Mouse (Mus musculus) embryonic facial prominence, embryonic 10.5 days (tissue): ENCODE measurements around the gene Tbxa2r. TPM values are rescaled to one million over a fixed set of nuclear protein-coding genes. Genes with fewer than 3 reads are reported as not detected.

Source experiments
- DNase-seq: peaks from one replicate; pipeline ENCODE4 v3.0.0-alpha.2; 2017; ENCODE audit warnings: low spot score
- H3K27ac ChIP-seq: fragments of 300-500 bp; sonication (generic); replicated peaks from 2 replicates; pipeline ENCODE4 v1.5.1; 2016; ENCODE audit warnings: mild to moderate bottlenecking
- H3K27me3 ChIP-seq: fragments of 300-500 bp; sonication (generic); replicated peaks from 2 replicates; pipeline ENCODE4 v1.6.1; 2016; ENCODE audit warnings: low read depth, mild to moderate bottlenecking; ENCODE audit not compliant: poor library complexity, severe bottlenecking
- H3K36me3 ChIP-seq: fragments of 300-500 bp; sonication (generic); replicated peaks from 2 replicates; pipeline ENCODE4 v1.6.1; 2016; ENCODE audit warnings: mild to moderate bottlenecking, moderate library complexity
- H3K4me1 ChIP-seq: fragments of 300-500 bp; sonication (generic); 2 replicates; pipeline ENCODE4 v1.6.1; 2016
- H3K4me3 ChIP-seq: fragments of 300-500 bp; sonication (generic); 2 replicates; pipeline ENCODE4 v1.5.1; 2016; ENCODE audit warnings: mild to moderate bottlenecking, moderate library complexity
- H3K9me3 ChIP-seq: fragments of 300-500 bp; sonication (generic); 2 replicates; pipeline ENCODE4 v1.6.1; 2016; ENCODE audit warnings: mild to moderate bottlenecking
- WGBS: fragments of 180-500 bp; shearing (Covaris S2); methylation state at CpG from one replicate; pipeline ENCODE4 v1.1.7; 2016; 5-methylcytosine and 5-hydroxymethylcytosine counted together
- polyA plus RNA-seq: library from polyadenylated mRNA; unstranded; fragments of >200 nt; fragmentation: Nextera tagmentation; extraction: Ambion mirVana; gene quantifications from 2 replicates; pipeline ENCODE4 v1.2.1, GENCODE M21; 2016

Tbxa2r gene
- polyA plus RNA-seq = 3.1 and 3.6 TPM in 2 replicates

DNA sequence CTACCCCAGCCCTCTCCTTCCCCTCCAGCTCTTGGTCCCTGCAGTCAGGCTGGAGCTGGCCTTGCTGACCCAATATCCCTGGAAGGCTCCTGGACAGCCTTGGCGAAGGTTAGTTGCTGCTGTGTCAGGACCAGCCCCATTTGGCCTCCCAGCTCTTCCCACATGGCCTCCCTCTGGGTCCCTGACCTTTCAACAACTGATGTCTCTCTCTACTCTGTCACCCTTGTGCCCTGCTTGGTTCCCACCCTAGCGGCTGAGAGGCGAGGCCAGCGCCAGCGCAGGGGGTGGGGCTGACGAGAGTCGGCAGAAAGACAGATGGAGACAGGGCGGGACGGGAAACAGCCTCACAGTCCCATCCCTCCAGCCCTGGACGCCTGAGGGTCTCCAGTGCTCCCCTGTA, at the start of gene Tbxa2r:
TSS of gene Tbxa2r (plus strand) at position 346 of the 400 bp plus-strand sequence.
- Histone ChIP-seq H3K27me3 (peaks cover 35% of the 10 kb centered on the region), H3K4me3 (peak within 1 kb of the TSS; percentile 26), H3K27ac (peak within 1 kb of the TSS; percentile 55), H3K36me3 (peaks cover 56% of the 10 kb centered on the region), H3K4me1 (peaks cover 40% of the 10 kb centered on the region), H3K9me3 (no peaks in the 10 kb centered on the region)
- no peak for DNase-seq
- 16% methylated on average over 10 of the region's 10 CpGs for WGBS

DNA sequence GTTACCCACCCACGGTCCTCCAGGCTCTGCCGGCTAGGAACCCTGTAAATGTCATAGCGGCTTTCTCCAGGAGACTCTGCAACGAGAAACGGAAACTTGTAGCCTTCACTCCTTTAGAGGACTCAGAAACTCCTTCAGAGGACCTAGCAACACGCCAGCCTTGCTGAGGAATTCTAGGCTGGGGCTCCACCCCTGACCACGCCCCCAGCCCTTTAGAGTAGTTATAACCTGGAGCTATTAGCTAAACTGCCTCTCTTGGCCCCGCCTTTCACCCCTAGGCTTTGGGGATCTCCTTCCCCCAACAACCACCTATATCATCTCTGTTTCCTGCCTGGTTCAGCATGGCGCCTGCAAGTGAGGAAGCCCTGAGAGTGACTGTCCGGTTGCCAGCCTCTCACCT, 49.0 kb upstream of the Tbxa2r start:
- Histone ChIP-seq H3K36me3 (peaks cover 19% of the 10 kb centered on the region; the same call in 1 of the 2 replicates), H3K4me1 (peaks cover 26% of the 10 kb centered on the region), H3K9me3 (no peaks in the 10 kb centered on the region), H3K4me3 (0 out of 2 replicates have a peak overlapping the region, but pooled peaks have one; percentile 32), H3K27ac (no peak overlapping the region; the same call in 1 of the 2 replicates), H3K27me3 (peaks cover 59% of the 10 kb centered on the region)
- WGBS = 47% methylated on average over 10 of the region's 10 CpGs
- no peak for DNase-seq

- peaks cover 88% of the 10 kb centered on the region for H3K27me3 ChIP-seq
- peak overlapping the region; percentile 63 for H3K4me3 ChIP-seq
- H3K4me1 ChIP-seq = peaks cover 52% of the 10 kb centered on the region
- WGBS = 53% methylated on average over 6 of the region's 6 CpGs
- H3K9me3 ChIP-seq = no peaks in the 10 kb centered on the region
- peak overlapping the region; percentile 42; the same call in 1 of the 2 replicates for H3K27ac ChIP-seq
- DNase-seq = peak; percentile 47
- H3K36me3 ChIP-seq = peaks cover 5% of the 10 kb centered on the region; the same call in 1 of the 2 replicates
These were observed 44.3 kb upstream of the Tbxa2r start for GRCm38 (mm10) chr10:81284189-81284588.

GRCm38 (mm10) chr10:81284719-81285118, 43.8 kb upstream of the Tbxa2r start:
- WGBS = 8% methylated on average over 17 of the region's 17 CpGs
- Histone ChIP-seq H3K4me1 (peaks cover 50% of the 10 kb centered on the region), H3K27me3 (peaks cover 88% of the 10 kb centered on the region), H3K36me3 (peaks cover 5% of the 10 kb centered on the region; the same call in 1 of the 2 replicates), H3K9me3 (no peaks in the 10 kb centered on the region), H3K4me3 (peak overlapping the region; percentile 63), H3K27ac (peak overlapping the region; percentile 78)
- peak; percentile 67 for DNase-seq

GRCm38 (mm10) chr10:81285694-81286450, 42.7 kb upstream of the Tbxa2r start:
- H3K27ac ChIP-seq = peak overlapping the region; percentile 78
- H3K4me3 ChIP-seq = peak overlapping the region; percentile 63
- H3K9me3 ChIP-seq = no peaks in the 10 kb centered on the region
- DNase-seq = peak; percentile 95
- H3K4me1 ChIP-seq = peaks cover 51% of the 10 kb centered on the region
- H3K27me3 ChIP-seq = peaks cover 88% of the 10 kb centered on the region
- WGBS = 3% methylated on average over 54 of the region's 54 CpGs
- H3K36me3 ChIP-seq = no peaks in the 10 kb centered on the region

DNA sequence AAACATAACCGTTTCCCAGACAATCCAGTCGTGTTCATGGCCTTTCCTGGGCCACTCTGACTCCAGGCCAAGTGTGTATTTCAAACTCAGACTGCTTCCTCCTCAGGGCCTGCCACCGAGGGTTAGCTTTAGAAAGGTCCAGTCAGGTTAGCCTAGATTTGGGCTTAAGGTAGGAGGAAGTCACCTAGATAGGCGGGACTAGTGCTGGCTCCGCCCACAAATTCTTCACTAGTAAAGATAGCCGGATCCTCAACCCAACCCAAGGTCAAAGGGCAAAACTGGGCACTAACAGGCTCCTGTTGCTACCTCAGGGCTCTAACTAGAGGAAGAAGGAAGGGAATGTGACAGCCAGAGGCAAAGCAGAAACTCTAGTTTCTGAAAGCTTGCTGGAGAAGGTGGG, 41.9 kb upstream of the Tbxa2r start:
- 42% methylated on average over 6 of the region's 6 CpGs for WGBS
- DNase-seq = no peak
- Histone ChIP-seq H3K4me3 (peak overlapping the region; percentile 63; the same call in 1 of the 2 replicates), H3K9me3 (no peaks in the 10 kb centered on the region), H3K36me3 (no peaks in the 10 kb centered on the region), H3K27ac (no peak overlapping the region), H3K4me1 (peaks cover 56% of the 10 kb centered on the region), H3K27me3 (peaks cover 90% of the 10 kb centered on the region)

DNA sequence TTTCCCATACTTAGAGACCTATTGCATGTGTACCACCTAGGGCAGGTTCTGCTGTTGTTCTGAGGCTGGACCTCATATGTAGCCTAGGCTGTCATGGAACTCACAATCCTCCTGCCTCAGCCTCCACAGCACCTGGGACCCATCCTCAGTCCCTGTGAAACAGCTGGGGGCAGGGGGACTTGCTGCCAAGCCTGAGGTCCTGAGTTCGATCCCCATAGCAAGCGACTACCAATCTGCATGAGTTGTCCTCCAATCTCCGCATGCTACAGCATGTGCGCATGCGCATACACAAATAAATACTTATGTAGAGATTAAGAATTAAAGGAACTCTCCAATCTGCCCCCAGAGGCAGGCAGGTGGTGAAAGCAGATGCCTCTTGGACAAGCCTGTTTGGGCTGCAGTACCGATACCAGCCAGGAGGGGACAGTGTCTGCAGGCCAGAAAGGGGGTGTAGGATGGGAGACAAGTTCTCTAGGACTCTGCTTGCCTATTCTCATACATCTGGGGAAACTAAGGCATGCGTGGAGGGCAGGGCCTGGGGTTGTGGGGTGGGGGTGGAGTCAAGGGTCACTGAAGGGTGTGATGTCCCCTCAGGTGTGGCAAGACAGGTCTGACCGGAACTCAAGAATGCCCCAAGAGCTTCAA, 40.9 kb upstream of the Tbxa2r start:
- no peaks in the 10 kb centered on the region for H3K36me3 ChIP-seq
- H3K9me3 ChIP-seq = no peaks in the 10 kb centered on the region
- H3K27ac ChIP-seq = no peak overlapping the region
- 66% methylated on average over 8 of the region's 8 CpGs for WGBS
- peaks cover 92% of the 10 kb centered on the region for H3K27me3 ChIP-seq
- peaks cover 56% of the 10 kb centered on the region for H3K4me1 ChIP-seq
- H3K4me3 ChIP-seq = no peak overlapping the region
- peak; percentile 68 for DNase-seq

DNA sequence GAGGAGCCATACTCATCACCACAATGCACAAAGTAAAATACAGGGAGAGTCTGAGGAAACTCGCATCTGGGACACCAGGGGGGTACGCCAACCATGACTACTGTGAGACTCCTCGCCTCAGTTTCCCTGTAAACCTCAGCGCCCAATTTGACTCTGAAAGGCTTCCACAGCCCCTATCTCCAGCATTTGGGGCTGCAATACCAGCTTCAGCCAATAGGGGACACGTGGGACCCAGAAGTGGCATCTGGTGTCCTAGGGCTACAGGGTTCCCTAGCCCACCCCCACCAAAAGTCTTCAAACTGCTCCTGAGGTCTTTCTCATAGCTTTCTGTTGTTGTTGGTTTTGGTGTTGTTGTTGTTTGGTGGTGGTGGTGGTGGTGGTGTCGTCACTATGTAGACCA, 39.9 kb upstream of the Tbxa2r start:
- WGBS = 33% methylated on average over 6 of the region's 6 CpGs
- peak; percentile 55 for DNase-seq
- H3K4me1 ChIP-seq = peaks cover 61% of the 10 kb centered on the region
- no peaks in the 10 kb centered on the region for H3K9me3 ChIP-seq
- peaks cover 82% of the 10 kb centered on the region for H3K27me3 ChIP-seq
- H3K36me3 ChIP-seq = no peaks in the 10 kb centered on the region
- H3K4me3 ChIP-seq = no peak overlapping the region
- no peak overlapping the region for H3K27ac ChIP-seq

- Histone ChIP-seq H3K9me3 (no peaks in the 10 kb centered on the region), H3K4me1 (peaks cover 61% of the 10 kb centered on the region), H3K4me3 (0 out of 2 replicates have a peak overlapping the region, but pooled peaks have one; percentile 17), H3K27ac (no peak overlapping the region), H3K36me3 (0 out of 2 replicates have a peak, but pooled peaks cover under 1% of the 10 kb centered on the region), H3K27me3 (peaks cover 75% of the 10 kb centered on the region)
- peak; percentile 79 for DNase-seq
- WGBS = 3% methylated on average over 7 of the region's 7 CpGs
These were observed 39.3 kb upstream of the Tbxa2r start for GRCm38 (mm10) chr10:81289278-81289677.

- no peak overlapping the region for H3K4me3 ChIP-seq
- peaks cover 70% of the 10 kb centered on the region for H3K27me3 ChIP-seq
- peaks cover 5% of the 10 kb centered on the region; the same call in 1 of the 2 replicates for H3K36me3 ChIP-seq
- 65% methylated on average over 14 of the region's 14 CpGs for WGBS
- H3K4me1 ChIP-seq = peaks cover 61% of the 10 kb centered on the region
- H3K27ac ChIP-seq = no peak overlapping the region
- no peak for DNase-seq
- no peaks in the 10 kb centered on the region for H3K9me3 ChIP-seq
These were observed 38.7 kb upstream of the Tbxa2r start for GRCm38 (mm10) chr10:81289811-81290210.

GRCm38 (mm10) chr10:81290698-81291460, 37.7 kb upstream of the Tbxa2r start:
- WGBS = 14% methylated on average over 24 of the region's 24 CpGs
- peaks cover 59% of the 10 kb centered on the region for H3K27me3 ChIP-seq

DNA sequence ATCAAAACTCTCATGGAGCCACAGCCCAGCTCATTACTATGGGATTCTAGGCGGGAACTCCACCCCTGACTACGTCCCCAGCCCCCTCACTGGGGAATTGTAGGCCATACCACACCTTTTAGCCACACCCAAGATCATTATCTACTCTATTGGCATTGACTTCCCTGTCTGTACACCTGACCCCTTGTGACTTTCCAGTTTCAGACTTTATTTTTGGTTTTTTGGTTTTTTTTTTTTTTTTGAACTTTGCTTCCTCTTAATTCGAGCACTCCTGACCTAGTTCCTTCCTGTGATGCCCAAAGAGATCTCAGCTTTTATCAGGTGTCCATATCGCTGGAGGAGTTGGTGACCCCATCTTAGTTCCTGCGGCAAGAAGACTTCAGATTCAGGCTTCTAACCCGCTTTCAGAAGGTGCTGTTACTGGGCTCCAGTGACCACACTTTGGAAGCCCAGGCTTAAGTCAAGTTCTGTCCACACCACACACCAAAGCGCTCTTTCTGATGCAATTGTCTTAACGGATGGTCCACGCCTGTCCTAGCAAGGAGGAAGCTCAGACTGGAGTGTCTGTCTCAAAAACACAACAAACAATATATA, 36.9 kb upstream of the Tbxa2r start, which contains the start of gene Tjp3:
TSS of gene Tjp3 (minus strand) at position 71 of the 594 bp plus-strand sequence.
- no peaks in the 10 kb centered on the region for H3K9me3 ChIP-seq
- H3K4me3 ChIP-seq = peak within 1 kb of the TSS; percentile 75
- peaks cover 22% of the 10 kb centered on the region for H3K36me3 ChIP-seq
- DNase-seq = no peak
- H3K27me3 ChIP-seq = peaks cover 55% of the 10 kb centered on the region
- no peak within 1 kb of the TSS for H3K27ac ChIP-seq
- H3K4me1 ChIP-seq = peaks cover 59% of the 10 kb centered on the region
- WGBS = 75% methylated on average over 9 of the region's 9 CpGs

More at GRCm38 (mm10) chr10:81290698-81291460, 37.7 kb upstream of the Tbxa2r start:
- Histone ChIP-seq H3K4me3 (peak overlapping the region; percentile 32), H3K9me3 (no peaks in the 10 kb centered on the region), H3K4me1 (peaks cover 61% of the 10 kb centered on the region), H3K27ac (no peak overlapping the region), H3K36me3 (peaks cover 16% of the 10 kb centered on the region)
- no peak for DNase-seq
